Mouse (Mus musculus): Measurements from ENCODE around the gene Ybx2.
A peak's percentile ranks its signal among the peaks of the same experiment; 100 is the strongest.

Ybx2 gene

GRCm38 (mm10) chr11:69934681-69935080, 915 bp upstream of the Ybx2 start:
- DNase-seq (ENCODE audit: low read depth, low spot score): no peak

- DNase-seq (ENCODE audit: low read depth, low spot score): peak; percentile 72
Measured at GRCm38 (mm10) chr11:69936156-69936555, 560 bp downstream of the Ybx2 start.

DNA sequence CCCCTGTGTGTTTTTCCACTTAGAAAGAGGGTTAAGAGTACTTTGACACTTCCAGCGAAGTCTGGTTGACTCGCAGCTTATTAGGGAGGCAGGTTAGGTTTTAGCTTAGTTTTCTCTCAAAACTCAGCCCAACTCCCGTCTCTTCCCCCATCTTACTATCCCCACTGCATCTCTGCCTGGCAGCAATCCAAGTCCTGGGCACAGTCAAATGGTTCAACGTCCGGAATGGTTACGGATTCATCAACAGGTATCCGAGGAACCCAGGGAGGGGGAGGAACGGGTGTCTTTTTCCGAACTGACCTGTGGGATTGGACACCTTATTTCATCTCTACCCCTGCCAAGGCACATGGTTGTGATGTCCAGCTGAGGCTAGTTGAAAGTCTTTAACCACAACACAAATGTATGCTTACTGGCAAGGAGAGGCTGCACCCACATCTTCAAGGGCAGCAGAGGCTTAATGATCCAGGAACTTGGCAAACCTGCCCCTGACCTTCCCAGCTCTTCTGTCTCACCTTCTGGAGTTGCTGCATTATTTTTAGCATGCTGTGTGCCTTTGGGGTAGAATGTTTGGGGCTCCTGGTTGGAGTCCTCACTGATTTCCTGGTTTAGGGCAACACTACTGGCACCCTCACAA, 1.2 kb downstream of the Ybx2 start:
- no peak for DNase-seq (ENCODE audit: low read depth, low spot score)

DNA sequence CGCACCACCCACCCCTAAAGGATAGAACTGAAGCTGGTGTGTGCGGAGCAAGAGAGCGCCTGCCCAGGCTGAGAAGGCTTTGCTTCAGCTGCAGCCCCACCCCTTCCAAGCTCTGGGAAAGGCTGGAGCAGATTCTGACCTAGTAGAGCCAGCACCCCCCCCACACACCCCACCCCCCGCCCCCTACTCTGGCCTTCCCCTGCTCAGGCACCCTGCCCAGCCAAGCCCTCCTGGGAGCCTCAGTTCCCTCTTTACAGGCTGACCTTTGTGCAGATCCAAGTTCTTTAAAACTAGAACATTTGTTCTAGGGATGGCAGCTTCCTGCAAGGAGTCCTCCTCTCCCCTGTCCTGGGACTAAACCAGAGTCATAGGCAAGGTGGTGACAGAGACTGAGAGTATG, 1.8 kb downstream of the Ybx2 start:
- no peak for DNase-seq (ENCODE audit: low read depth, low spot score)

DNA sequence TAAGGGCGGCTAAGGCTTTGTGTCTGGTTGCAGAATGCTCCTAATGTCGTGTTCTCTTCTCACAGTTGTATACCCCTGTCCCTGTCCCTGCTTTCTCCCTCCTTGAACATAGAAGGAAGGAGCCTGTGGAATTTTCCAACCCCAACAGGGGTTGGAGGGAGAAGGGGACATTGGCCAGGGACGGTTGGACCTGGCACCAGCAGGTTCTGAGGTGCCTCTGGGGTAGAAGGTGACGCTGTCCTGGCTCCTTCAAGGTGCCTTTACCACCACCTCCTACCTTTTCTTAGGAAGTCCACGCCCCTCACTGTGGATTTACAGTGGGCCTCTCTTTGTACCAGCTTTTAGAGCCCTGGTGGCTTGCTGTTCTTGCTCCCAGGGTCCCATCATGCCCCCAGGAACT, 2.2 kb downstream of the Ybx2 start:
- DNase-seq (ENCODE audit: low read depth, low spot score): no peak

DNA sequence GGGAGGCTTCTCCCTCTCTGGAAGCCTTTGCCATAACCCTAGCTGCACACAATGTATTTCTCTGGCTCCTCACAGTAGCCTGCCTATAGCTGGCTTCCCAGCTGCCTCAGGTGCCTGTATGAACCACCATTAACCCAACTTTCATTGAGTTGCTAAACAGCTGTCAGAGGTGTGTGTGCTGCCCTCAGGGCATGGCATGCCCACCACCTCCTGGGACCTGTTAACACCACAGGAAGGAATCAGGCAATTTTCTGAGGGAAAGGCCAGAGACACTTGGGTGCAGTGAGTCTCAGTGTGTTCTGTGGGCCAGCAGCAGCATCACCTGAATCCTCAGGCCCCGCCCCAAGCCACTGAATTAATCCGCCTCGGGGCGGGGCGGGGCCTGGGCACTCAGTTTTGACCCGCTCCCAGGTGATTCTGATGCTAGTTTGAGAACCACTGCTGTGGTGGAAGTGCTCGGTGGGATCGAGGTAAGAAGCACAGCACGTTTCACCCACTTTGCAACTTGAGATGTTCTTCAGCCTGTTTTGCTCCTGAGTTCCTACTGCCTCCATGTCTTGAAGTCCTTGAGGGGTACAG, 2.9 kb downstream of the Ybx2 start:
- peak; percentile 30 for DNase-seq (ENCODE audit: low read depth, low spot score)

GRCm38 (mm10) chr11:69939181-69939580, 3.6 kb downstream of the Ybx2 start:
- no peak for DNase-seq (ENCODE audit: low read depth, low spot score)

DNA sequence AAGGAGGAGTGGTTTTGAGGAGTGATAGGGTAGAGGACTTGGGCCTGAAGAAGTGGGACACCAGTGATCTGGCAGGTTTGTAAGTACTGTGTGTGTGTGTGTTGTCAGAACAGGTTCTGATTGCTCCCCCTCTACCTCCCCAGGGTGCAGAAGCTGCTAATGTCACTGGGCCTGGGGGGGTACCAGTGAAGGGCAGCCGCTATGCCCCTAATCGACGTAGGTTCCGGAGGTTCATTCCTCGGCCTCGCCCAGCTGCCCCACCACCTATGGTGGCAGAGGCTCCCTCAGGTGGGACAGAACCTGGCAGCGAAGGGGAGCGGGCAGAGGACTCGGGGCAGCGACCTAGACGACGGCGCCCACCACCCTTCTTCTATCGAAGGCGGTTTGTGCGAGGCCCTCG, 4.1 kb downstream of the Ybx2 start:
- DNase-seq (ENCODE audit: low read depth, low spot score): no peak

DNA sequence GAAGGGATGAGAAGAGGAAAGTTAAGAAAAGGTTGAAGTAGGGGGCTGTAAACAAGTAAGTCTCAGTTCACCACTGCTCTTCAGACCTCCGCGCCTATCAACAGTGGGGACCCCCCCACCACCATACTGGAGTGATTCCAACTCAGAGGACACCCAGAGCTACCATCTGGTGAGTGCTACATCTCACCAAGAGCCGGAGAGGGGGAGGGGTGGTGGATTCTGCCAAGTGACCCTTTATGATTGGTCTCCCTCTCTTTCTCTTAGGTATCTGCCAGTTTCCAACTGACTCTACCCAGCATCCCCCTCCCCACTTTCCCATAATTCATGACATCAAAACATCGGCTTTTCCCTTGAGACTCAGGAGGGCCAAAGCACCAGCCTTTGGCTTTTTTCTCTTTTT, 5.4 kb downstream of the Ybx2 start:
- no peak for DNase-seq (ENCODE audit: low read depth, low spot score)

DNA sequence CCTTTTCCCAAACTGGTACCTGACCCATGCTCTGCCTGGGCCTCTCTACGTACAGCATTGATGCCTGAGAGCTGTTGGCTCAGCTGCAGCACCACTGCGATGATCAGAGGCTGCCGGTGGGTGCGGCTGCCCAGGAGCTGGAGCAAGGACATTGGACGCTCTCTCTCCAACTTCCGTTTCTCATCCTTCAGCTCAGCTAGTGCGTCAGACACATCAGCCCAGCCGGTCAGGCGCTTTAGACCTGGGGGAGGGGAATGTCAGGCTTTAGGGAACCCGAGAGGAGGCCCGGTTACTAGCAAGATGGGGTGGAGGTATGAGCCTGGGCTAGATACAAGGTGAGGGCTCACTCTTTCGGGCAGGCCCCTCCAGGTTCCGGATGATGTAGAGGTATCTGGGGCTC, 9.6 kb downstream of the Ybx2 start:
- no peak for DNase-seq (ENCODE audit: low read depth, low spot score)

DNA sequence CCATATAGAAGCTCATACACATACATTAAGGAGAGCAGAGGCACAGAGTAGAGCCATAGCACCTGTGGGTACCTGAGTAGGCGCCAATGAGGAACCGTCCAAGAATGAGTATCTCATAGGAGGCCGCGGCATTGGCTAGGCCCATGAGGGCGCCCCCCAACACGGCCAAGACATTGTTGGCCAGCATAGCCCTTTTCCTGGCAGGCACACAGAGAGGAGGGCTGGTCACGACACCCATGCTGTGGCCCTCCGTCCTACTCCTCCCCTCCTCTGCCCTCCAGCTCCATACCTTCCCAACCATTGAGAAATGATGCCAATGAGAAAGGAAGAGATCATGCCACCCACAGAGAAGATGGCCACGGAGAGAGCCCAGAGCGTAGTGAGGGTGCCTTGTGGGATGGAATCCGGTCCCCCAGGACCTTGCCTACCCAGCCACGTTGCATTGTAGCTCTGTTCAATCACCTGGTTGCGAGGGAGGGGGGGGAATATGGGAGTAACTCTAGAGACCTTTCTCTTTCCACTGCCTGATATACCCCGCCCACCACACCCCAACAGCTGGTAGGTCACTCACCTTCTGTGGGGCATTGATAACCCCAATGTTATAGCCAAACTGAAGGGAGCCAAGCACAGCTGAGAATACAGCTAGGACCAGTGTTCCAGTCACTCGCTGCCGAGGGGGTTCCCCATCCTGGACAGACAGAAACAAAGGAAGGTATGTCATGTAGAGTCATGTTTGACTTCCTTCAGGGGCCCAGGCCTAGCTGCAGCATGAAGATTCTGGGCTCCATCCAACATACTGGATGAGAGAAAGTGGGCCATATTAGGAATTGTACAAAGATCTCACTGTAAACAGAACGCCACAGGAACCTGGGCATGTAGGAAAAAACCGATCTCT, 10.6 kb downstream of the Ybx2 start:
- DNase-seq (ENCODE audit: low read depth, low spot score): no peak

GRCm38 (mm10) chr11:69947337-69948065, 11.9 kb downstream of the Ybx2 start:
- DNase-seq (ENCODE audit: low read depth, low spot score): peak; percentile 67

- peak; percentile 97 for DNase-seq (ENCODE audit: low read depth, low spot score)
Measured at GRCm38 (mm10) chr11:69948066-69948762, 12.6 kb downstream of the Ybx2 start, which contains the start of gene Slc2a4. Gene Slc2a4 (minus strand): TSS chr11:69948188.

GRCm38 (mm10) chr11:69948763-69949150, 13.2 kb downstream of the Ybx2 start:
- DNase-seq (ENCODE audit: low read depth, low spot score): peak; percentile 91

DNA sequence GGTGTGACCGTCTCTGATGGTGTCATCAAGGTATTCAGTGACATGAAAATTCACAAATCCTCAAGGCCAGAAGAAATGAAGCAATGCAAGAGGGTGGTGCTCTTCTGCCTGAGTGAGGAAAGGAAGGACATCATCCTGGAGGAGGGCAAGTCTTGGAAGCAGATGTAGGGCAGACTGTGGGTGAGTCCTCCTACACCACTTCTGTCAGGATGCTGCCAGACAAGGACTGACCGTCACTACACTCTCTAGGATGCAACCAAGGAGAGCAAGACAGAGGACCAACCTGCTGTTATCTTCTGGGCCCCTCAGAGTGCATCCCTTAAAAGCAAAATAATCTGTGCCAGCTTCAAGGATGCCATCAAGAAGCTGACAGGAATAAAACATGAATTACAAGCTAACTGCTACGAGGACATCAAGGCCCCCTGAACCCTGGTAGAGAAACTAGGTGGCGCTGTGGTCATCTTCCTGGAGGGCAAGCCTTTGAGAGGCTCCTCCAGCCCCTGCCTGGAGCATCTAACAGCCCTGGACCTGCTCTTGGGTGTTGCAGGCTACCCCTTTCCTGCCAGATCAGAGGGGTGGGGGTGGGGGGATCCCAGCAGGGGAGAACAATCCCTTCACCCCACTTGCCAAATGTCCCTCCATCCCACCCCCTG, 15.3 kb downstream of the Ybx2 start:
- DNase-seq (ENCODE audit: low read depth, low spot score): peak; percentile 46

DNA sequence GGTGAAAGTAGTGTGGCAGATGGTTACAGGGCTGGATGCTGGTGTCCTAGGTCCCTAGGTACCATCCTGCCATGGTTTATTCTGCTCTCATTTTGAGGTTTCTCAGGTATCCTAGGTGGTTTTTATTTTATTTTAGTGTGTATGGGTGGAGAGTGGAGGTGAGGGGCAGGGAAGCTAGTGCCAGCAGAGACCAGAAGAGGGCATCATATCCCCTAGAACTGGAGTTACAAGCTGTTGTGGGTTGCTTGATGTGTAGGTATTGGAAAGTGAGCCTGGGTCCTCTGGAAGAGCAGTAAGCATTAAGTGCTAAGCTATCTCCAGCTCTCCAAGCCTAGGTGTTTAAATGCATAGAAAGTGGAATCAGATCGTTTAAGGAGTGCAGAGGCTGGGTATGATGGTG, 16.7 kb downstream of the Ybx2 start:
- DNase-seq (ENCODE audit: low read depth, low spot score): no peak

DNA sequence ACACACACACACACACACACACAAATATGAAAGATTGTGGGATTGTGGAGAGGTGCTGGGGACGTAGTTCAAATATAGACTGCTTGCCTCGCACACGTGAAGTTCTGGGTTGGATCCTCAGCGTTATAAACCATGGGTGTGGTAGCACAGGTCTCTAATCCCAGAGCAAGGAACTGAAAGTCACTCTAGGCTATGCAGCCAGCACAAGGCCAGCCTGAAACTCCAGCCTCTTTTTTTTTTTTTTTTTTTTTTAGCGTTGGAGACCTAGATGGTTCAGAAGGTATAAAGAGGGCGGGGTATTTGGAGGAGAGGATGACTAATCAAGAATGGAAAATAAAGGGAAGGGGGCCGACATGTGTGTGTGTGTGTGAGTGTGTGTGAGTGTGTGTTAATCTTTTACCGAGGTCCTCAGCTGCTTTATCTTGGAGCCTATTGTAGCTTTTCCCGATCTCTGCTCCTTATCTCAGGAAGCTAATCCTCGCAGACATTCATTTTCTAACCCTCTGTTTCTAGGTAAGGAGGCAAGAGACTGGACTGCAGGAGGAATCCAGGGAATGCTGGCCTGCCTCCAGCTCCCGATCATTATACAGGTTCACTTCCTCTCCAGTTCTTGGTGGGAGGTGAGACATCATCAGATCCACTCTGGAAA, 17.8 kb downstream of the Ybx2 start:
- DNase-seq (ENCODE audit: low read depth, low spot score): no peak

GRCm38 (mm10) chr11:69955618-69956017, 20.0 kb downstream of the Ybx2 start:
- DNase-seq (ENCODE audit: low read depth, low spot score): peak; percentile 40

DNA sequence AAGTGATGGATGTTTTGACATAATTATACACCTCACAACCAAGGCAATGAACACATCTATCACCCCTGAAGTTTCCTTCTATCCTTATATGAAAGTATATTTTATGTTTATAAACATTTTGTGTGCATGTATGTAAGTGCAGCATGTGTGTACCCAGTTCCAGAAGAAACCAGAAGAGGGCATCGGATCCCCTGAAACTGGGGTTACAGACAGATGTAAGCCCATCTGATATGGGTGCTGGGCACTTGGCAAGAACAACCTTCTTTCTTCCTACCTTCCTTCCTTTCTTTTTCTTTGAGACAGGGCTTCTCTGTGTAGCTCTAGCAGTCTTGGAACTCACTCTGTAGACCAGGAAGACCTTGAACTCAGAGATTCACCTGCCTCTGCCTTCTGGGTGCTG, 20.6 kb downstream of the Ybx2 start:
- DNase-seq (ENCODE audit: low read depth, low spot score): no peak

DNA sequence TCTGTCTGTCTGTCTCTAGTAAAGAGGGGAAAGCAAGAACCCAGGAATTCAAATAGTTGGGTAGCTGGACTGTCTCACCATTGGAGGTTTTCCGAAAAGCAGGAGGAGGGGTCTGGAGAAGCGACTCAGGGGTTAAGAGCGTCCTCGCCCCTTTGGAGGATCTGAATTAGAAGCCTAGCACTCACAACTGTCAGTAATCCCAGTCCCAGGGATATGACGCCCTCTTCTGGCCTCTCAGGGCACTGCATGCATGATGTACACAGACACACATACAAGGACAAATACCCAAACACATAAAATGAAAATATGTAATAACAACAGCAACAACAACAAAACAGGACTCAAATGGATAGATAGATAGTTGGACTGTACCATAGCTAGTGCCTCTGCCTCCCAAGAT, 25.0 kb downstream of the Ybx2 start:
- peak; percentile 86 for DNase-seq (ENCODE audit: low read depth, low spot score)

All from R1 (cell line).